In genomic region chr2:7242139-7242538, GRCm38 (mm10) we compare ENCODE assay signal across 15 mouse cellular contexts.
A peak's percentile ranks its signal among the peaks of the same experiment; 100 is the strongest.
DNase-seq lines count a peak whose midpoint lies in the region; ATAC-seq and TF ChIP-seq lines count a peak whose summit lies in the region.
"Had no signal": no experiment of that assay in that cellular context is flagged by ENCODE, and none has a peak within 500 bp of the region (broad histone marks: within the 10 kb centered on the region; RNA-seq: fewer than 3 reads in every experiment).

No protein-coding gene starts in this region.

- no peak overlapping the region for H3K4me3 ChIP-seq in gastrocnemius, adult 2 months
- no peak overlapping the region for H3K4me3 ChIP-seq in layer of hippocampus, adult 2 months
- no peak overlapping the region for H3K4me3 ChIP-seq in brown adipose tissue, adult 24 weeks (ENCODE audit: insufficient read depth, low read depth, low read length)
- H3K4me3 ChIP-seq: embryonic facial prominence, embryonic 12.5 days; limb, embryonic 15.5 days had no signal

- peaks cover 6% of the 10 kb centered on the region for H3K4me1 ChIP-seq in brown adipose tissue, adult 24 weeks (ENCODE audit: control insufficient read depth, insufficient read depth, insufficient read length, low read length)
- H3K4me1 ChIP-seq: limb, embryonic 15.5 days had no signal

- DNase-seq in gastrocnemius, adult 2 months: peak; percentile 27
- no peak for DNase-seq in gastrocnemius, postnatal 36 days
- no peak for DNase-seq in layer of hippocampus, adult 2 months (ENCODE audit: low spot score in 2 of 2)
- DNase-seq in layer of hippocampus, postnatal 36 days: no peak
- DNase-seq in layer of hippocampus, postnatal 10 days (ENCODE audit: low spot score in 2 of 2): no peak
- DNase-seq: adrenal gland, postnatal 25 days; cerebellum, adult 2 months; kidney, adult 2 months; kidney, postnatal 14 days; thymus, postnatal 25 days had no signal

- TF ChIP-seq CTCF in gastrocnemius, adult 2 months (IDR thresholded peaks at IDR 0.05): no peak
- no peak for TF ChIP-seq CTCF in layer of hippocampus, adult 2 months (conservative IDR thresholded peaks at IDR 0.05)

- H3K27ac ChIP-seq in gastrocnemius, adult 2 months: peak overlapping the region; percentile 74
- peak overlapping the region; percentile 85 for H3K27ac ChIP-seq in layer of hippocampus, adult 2 months
- H3K27ac ChIP-seq in brown adipose tissue, adult 24 weeks (replicated peaks; ENCODE audit: low read depth, low read length): peak overlapping the region; percentile 75
- H3K27ac ChIP-seq: embryonic facial prominence, embryonic 12.5 days; limb, embryonic 15.5 days had no signal

- 0 out of 2 replicates have a peak, but pooled peaks have one; percentile 26 for ATAC-seq in megakaryocyte-erythroid progenitor cell, adult 5-6 weeks (replicated peaks; ENCODE audit: low FRiP score, low TSS enrichment, poor library complexity, severe bottlenecking)
- ATAC-seq: activated CD4-positive, CD25-positive, alpha-beta regulatory T cell, adult 4 months had no signal

- intact Hi-C loops in gastrocnemius, adult 2 months (cut with DNase I): no loop called here
- intact Hi-C loops in gastrocnemius, postnatal 36 days (cut with DNase I): no loop called here
